Mouse (Mus musculus): ENCODE measurements around the gene Aqp6.

DNA sequence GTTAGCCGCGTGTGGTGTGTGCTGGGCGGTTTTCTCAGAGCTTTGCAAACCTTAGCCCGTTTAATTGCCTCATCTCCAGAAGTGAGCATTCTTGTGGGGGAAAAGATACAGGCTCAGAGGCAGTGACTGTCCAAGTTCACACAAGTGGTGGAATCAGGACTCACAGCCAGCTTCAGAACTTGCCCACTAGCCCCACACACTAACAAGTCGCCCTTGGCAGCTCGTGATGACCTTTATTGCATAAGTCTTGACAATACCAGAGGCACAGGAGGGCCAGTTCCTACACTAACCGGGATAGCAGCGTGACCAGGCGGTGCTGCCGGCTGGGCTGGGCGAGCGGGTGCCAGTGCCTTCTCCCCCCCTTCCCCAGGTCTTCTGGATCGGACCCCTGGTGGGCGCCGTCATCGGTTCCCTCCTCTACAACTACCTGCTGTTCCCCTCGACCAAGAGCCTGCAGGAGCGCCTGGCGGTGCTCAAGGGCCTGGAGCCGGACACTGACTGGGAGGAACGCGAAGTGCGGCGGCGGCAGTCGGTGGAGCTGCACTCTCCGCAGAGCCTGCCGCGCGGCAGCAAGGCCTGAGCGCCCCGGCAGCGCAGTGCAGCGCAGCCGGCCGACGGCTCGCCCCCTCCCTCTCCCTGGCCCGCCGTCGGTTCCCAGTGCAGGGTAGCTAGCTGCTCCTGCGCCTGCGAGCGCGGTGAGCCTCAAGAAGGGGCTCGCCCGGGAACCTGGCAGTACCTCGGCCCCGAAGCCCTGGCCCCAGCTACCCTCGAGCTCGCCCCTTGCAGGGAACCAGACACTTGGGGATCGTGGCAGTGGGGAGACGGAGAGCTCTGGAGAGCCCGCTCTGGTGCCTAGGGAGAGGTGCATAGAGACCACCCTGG is 17.5 kb upstream of the Aqp6 start:
- TF ChIP-seq CTCF (IDR thresholded peaks at IDR 0.05; ENCODE audit: borderline replicate concordance, insufficient read depth, low read length) = no peak
- TF ChIP-seq POLR2A (IDR thresholded peaks at IDR 0.05; ENCODE audit: low read depth, low read length) = no peak
